Mouse (Mus musculus) gastrocnemius, postnatal 14 days (tissue): ENCODE results near the gene Nubp1. TPM values are rescaled to one million over a fixed set of nuclear protein-coding genes. Genes with fewer than 3 reads are reported as not detected.
A peak's percentile ranks its signal among the peaks of the same experiment; 100 is the strongest.

Source experiments
- DNase-seq: peaks from one replicate; pipeline ENCODE4 v3.0.0; 2021; ENCODE audit warnings: mixed read lengths
- intact Hi-C: fragments of 180-260 bp; cut with DNase I; formaldehyde crosslinking; loops from one replicate; pipeline ENCODE4 v1.15.1; 2025; ENCODE audit warnings: low total_unique reads
- long read RNA-seq, 2 experiments: library from polyadenylated mRNA; stranded (forward); transcript quantifications; one replicate each; pipeline ENCODE4 v2.0.0; 2021
- total RNA-seq, 2 experiments: library from RNA; stranded (reverse); gene quantifications; 2 replicates each; pipeline ENCODE4 v1.2.3; 2021

Nubp1 gene
- total RNA-seq = 1 to 10 TPM; 6.5 to 6.9 TPM
- long read RNA-seq, experiment 1, transcript Nubp1-201 (11 exons, 2,121 nt) = major isoform, 14 of 16 reads
- long read RNA-seq, experiment 1, partial matches to known transcripts = 0 of 16 reads
- long read RNA-seq, experiment 1, other reads (novel, unspliced or antisense) = 2 of 16 reads
- long read RNA-seq, experiment 2, transcript Nubp1-201 (11 exons, 2,121 nt) = major isoform, 13 of 14 reads
- long read RNA-seq, experiment 2, partial matches to known transcripts = 0 of 14 reads
- long read RNA-seq, experiment 2, other reads (novel, unspliced or antisense) = 1 of 14 reads

- intact Hi-C loops = no loop called here
- peak; percentile 92 for DNase-seq
These were observed at the start of gene Nubp1 for GRCm38 (mm10) chr16:10411764-10412746. Gene Nubp1, plus strand, starts transcription at chr16:10411948.

- no peak for DNase-seq
- intact Hi-C loops = no loop called here
These were observed 48.7 kb upstream of the Nubp1 start for GRCm38 (mm10) chr16:10363061-10363460.

- intact Hi-C loops = no loop called here
- no peak for DNase-seq
These were observed 46.0 kb upstream of the Nubp1 start for GRCm38 (mm10) chr16:10365796-10366195.

GRCm38 (mm10) chr16:10366240-10367217 is 45.2 kb upstream of the Nubp1 start:
- peak; percentile 53 for DNase-seq
- intact Hi-C loops = no loop called here

- intact Hi-C loops = no loop called here
- peak; percentile 27 for DNase-seq
These were observed 42.2 kb upstream of the Nubp1 start for GRCm38 (mm10) chr16:10369468-10369934.

GRCm38 (mm10) chr16:10369996-10370395 is 41.8 kb upstream of the Nubp1 start:
- DNase-seq = no peak
- intact Hi-C loops = no loop called here

GRCm38 (mm10) chr16:10372372-10372771 is 39.4 kb upstream of the Nubp1 start:
- intact Hi-C loops = no loop called here
- DNase-seq = peak; percentile 31

- DNase-seq = peak; percentile 54
- intact Hi-C loops = no loop called here
These were observed 37.3 kb upstream of the Nubp1 start for GRCm38 (mm10) chr16:10374254-10375011.

GRCm38 (mm10) chr16:10377286-10377685 is 34.5 kb upstream of the Nubp1 start:
- DNase-seq = no peak
- intact Hi-C loops = no loop called here

GRCm38 (mm10) chr16:10379531-10379930 is 32.2 kb upstream of the Nubp1 start:
- no peak for DNase-seq
- intact Hi-C loops = no loop called here

- DNase-seq = no peak
- intact Hi-C loops = no loop called here
These were observed 27.7 kb upstream of the Nubp1 start for GRCm38 (mm10) chr16:10384060-10384497.

- intact Hi-C loops = no loop called here
- DNase-seq = no peak
These were observed 27.2 kb upstream of the Nubp1 start for GRCm38 (mm10) chr16:10384544-10384943.

- DNase-seq = no peak
- intact Hi-C loops = no loop called here
These were observed 26.5 kb upstream of the Nubp1 start for GRCm38 (mm10) chr16:10385261-10385660.

GRCm38 (mm10) chr16:10388634-10389365 is 22.9 kb upstream of the Nubp1 start:
- intact Hi-C loops = no loop called here
- no peak for DNase-seq

GRCm38 (mm10) chr16:10392587-10392986 is 19.2 kb upstream of the Nubp1 start:
- DNase-seq = no peak
- intact Hi-C loops = no loop called here

- peak; percentile 55 for DNase-seq
- intact Hi-C loops = loop anchor here (5.0 kb wide), 1 partner anchor 113 kb away; no protein-coding TSS in a partner anchor
These were observed 16.8 kb upstream of the Nubp1 start, which contains the start of gene Tekt5 for GRCm38 (mm10) chr16:10394699-10395540. Gene Tekt5, minus strand, starts transcription at chr16:10395490.

- no peak for DNase-seq
- intact Hi-C loops = loop anchor here (5.0 kb wide), 1 partner anchor 116 kb away; no protein-coding TSS in a partner anchor
These were observed 13.0 kb upstream of the Nubp1 start for GRCm38 (mm10) chr16:10398755-10399154.
